Mouse (Mus musculus): ENCODE results near the gene Gm26965. TPM values are rescaled to one million over a fixed set of nuclear protein-coding genes. Genes with fewer than 3 reads are reported as not detected.

The Gm26965 gene
- polyA plus RNA-seq, 1 experiment from 2014 or later, result not detected

Other genes starting within 250 kb of the Gm26965 start
- gene Zfp458, start 247.7 kb downstream of the Gm26965 start, polyA plus RNA-seq (2014; fragmentation: Nextera tagmentation; extraction: Ambion mirVana), result 2.6 and 2.9 TPM in 2 replicates
- gene Zfp457, start 219.7 kb downstream of the Gm26965 start, polyA plus RNA-seq (2014; fragmentation: Nextera tagmentation; extraction: Ambion mirVana), result 0.12 and 0.40 TPM in 2 replicates
- gene Zfp595, start 193.6 kb downstream of the Gm26965 start, polyA plus RNA-seq (2014; fragmentation: Nextera tagmentation; extraction: Ambion mirVana), result 2.1 and 2.5 TPM in 2 replicates
- not detected in 2 replicates for gene Gm28044, start 165.6 kb downstream of the Gm26965 start, polyA plus RNA-seq (2014; fragmentation: Nextera tagmentation; extraction: Ambion mirVana)
- 1.1 and 1.2 TPM in 2 replicates for gene Zfp953, start 165.5 kb downstream of the Gm26965 start, polyA plus RNA-seq (2014; fragmentation: Nextera tagmentation; extraction: Ambion mirVana)
- gene Gm28041, start 150.4 kb downstream of the Gm26965 start, polyA plus RNA-seq (2014; fragmentation: Nextera tagmentation; extraction: Ambion mirVana), result 0.41 TPM in 1 of 2 replicates, not detected in the other
- gene Zfp456, start 150.3 kb downstream of the Gm26965 start, polyA plus RNA-seq (2014; fragmentation: Nextera tagmentation; extraction: Ambion mirVana), result 0.92 and 1.3 TPM in 2 replicates
- 3.6 and 4.0 TPM in 2 replicates for gene Zfp429, start 126.3 kb downstream of the Gm26965 start, polyA plus RNA-seq (2014; fragmentation: Nextera tagmentation; extraction: Ambion mirVana)
- 0.26 and 1.3 TPM in 2 replicates for gene Zfp459, start 104.7 kb downstream of the Gm26965 start, polyA plus RNA-seq (2014; fragmentation: Nextera tagmentation; extraction: Ambion mirVana)
- 7.5 and 9.4 TPM in 2 replicates for gene Zfp874a, start 74.5 kb downstream of the Gm26965 start, polyA plus RNA-seq (2014; fragmentation: Nextera tagmentation; extraction: Ambion mirVana)
- 1.2 and 1.9 TPM in 2 replicates for gene Zfp874b, start 41.9 kb downstream of the Gm26965 start, polyA plus RNA-seq (2014; fragmentation: Nextera tagmentation; extraction: Ambion mirVana)
- 17.9 and 19.6 TPM in 2 replicates for gene Zfp58, start 25.6 kb downstream of the Gm26965 start, polyA plus RNA-seq (2014; fragmentation: Nextera tagmentation; extraction: Ambion mirVana)
- gene Zfp87, start within 50 bp of the Gm26965 start, polyA plus RNA-seq (2014; fragmentation: Nextera tagmentation; extraction: Ambion mirVana), result 31.7 and 34.9 TPM in 2 replicates
- 18.8 and 21.4 TPM in 2 replicates for gene Zfp748, start 27.7 kb upstream of the Gm26965 start, polyA plus RNA-seq (2014; fragmentation: Nextera tagmentation; extraction: Ambion mirVana)
- 4.7 and 5.3 TPM in 2 replicates for gene Zfp729b, start 83.6 kb upstream of the Gm26965 start, polyA plus RNA-seq (2014; fragmentation: Nextera tagmentation; extraction: Ambion mirVana)
- 0.27 TPM in 1 of 2 replicates, not detected in the other for gene Gm49345, start 111.6 kb upstream of the Gm26965 start, polyA plus RNA-seq (2014; fragmentation: Nextera tagmentation; extraction: Ambion mirVana)
- gene Zfp729a, start 111.6 kb upstream of the Gm26965 start, polyA plus RNA-seq (2014; fragmentation: Nextera tagmentation; extraction: Ambion mirVana), result 2.6 and 5.0 TPM in 2 replicates
- 10.5 and 13.4 TPM in 2 replicates for gene Zfp738, start 160.9 kb upstream of the Gm26965 start, polyA plus RNA-seq (2014; fragmentation: Nextera tagmentation; extraction: Ambion mirVana)
- gene Zfp65, start 203.0 kb upstream of the Gm26965 start, polyA plus RNA-seq (2014; fragmentation: Nextera tagmentation; extraction: Ambion mirVana), result 5.7 TPM in 2 replicates
- 6.4 and 6.7 TPM in 2 replicates for gene Zfp85, start 229.1 kb upstream of the Gm26965 start, polyA plus RNA-seq (2014; fragmentation: Nextera tagmentation; extraction: Ambion mirVana)

All from midbrain, embryonic 11.5 days (tissue).